Comparison of ENCODE assay signal across 8 mouse cellular contexts in the genomic region with DNA sequence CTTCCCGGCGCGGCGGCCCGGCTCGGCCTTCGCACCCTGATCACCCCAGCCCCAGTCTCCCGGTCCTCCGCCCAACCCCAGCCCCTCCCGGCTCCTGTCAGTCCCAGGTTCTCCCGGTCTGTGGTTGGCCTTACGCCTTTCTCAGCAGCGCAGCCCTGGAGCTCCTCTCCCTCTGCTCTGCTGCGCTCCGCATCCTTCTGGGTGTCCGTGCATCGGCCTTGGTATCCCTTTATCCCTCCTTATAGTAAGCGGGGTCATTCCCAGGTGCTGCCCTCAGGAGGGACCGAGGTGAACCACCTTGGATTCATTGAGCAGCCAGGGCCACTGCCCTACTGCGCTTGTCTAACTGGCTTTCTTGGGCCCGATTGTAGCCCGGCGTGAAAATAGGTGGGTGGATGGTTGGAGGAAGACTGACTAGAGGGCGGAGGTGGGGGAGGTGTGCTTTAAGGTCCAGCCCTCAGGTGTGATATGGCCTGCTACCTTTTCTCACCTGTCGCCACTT. TPM values are rescaled to one million over a fixed set of nuclear protein-coding genes. Genes with fewer than 3 reads are reported as not detected.
DNase-seq lines count a peak whose midpoint lies in the region; ATAC-seq and TF ChIP-seq lines count a peak whose summit lies in the region.

No protein-coding gene starts in this region.

- H3K36me3 ChIP-seq in hindbrain, embryonic 13.5 days: peaks cover 19% of the 10 kb centered on the region
- H3K36me3 ChIP-seq in macrophage (ENCODE audit: inconsistent target): 0 out of 2 replicates have a peak, but pooled peaks cover 10% of the 10 kb centered on the region

- peak overlapping the region; percentile 93 for H3K4me3 ChIP-seq in gastrocnemius, adult 2 months
- peak overlapping the region; percentile 94 for H3K4me3 ChIP-seq in hindbrain, embryonic 13.5 days
- peak overlapping the region; percentile 94 for H3K4me3 ChIP-seq in macrophage (ENCODE audit: inconsistent target)

- peaks cover 84% of the 10 kb centered on the region for H3K79me2 ChIP-seq in macrophage (ENCODE audit: inconsistent target)

- H3K4me2 ChIP-seq in hindbrain, embryonic 13.5 days: peak overlapping the region; percentile 98

- H3K27ac ChIP-seq in gastrocnemius, adult 2 months: peak overlapping the region; percentile 98
- H3K27ac ChIP-seq in hindbrain, embryonic 13.5 days: peak overlapping the region; percentile 94
- peak overlapping the region; percentile 61 for H3K27ac ChIP-seq in macrophage

- TF ChIP-seq CTCF in gastrocnemius, adult 2 months (IDR thresholded peaks at IDR 0.05): no peak

- peak; percentile 47 for ATAC-seq in hindbrain, embryonic 13.5 days (ENCODE audit: low FRiP score)

- WGBS in hindbrain, embryonic 13.5 days: under 1% methylated on average over 25 of the region's 25 CpGs
- under 1% methylated on average over 25 of the region's 25 CpGs for WGBS in macrophage (ENCODE audit: missing documents)

- H3K27me3 ChIP-seq in hindbrain, embryonic 13.5 days: no peaks in the 10 kb centered on the region

- H3K9ac ChIP-seq in hindbrain, embryonic 13.5 days: peak overlapping the region; percentile 97

- no peak for DNase-seq in gastrocnemius, adult 2 months
- no peak for DNase-seq in gastrocnemius, adult 18-20 months (ENCODE audit: low spot score)
- DNase-seq in thymus, postnatal 14 days: peak; percentile 49
- DNase-seq in thymus, postnatal 36 days: no peak
- DNase-seq in yolk sac, embryonic 10.5 days (ENCODE audit: low spot score): no peak
- no peak for DNase-seq in retina, postnatal 1 day

- intact Hi-C loops in gastrocnemius, adult 2 months (cut with DNase I): loop anchor here (10.0 kb wide), 1 partner anchor 364 kb away; a partner anchor contains a TSS

- peaks cover 61% of the 10 kb centered on the region for H3K4me1 ChIP-seq in hindbrain, embryonic 13.5 days (replicated peaks)

- H3K9me3 ChIP-seq in hindbrain, embryonic 13.5 days: no peaks in the 10 kb centered on the region

RNA-seq across cellular contexts. Expression of a gene that starts 3.0 kb away (rescaled TPM):
- 100 to 1,000 TPM; 264 to 300 TPM for total RNA-seq in gastrocnemius, adult 2 months (2021)
- total RNA-seq in gastrocnemius, adult 18-20 months (2021): 100 to 1,000 TPM; 291 to 301 TPM
- 721 and 760 TPM in 2 replicates for polyA plus RNA-seq in hindbrain, embryonic 13.5 days (2015; fragmentation: Nextera tagmentation; extraction: Ambion mirVana)
- 100 to 1,000 TPM in 1 of 26 experiments, 10 to 100 TPM in 24, 1 to 10 TPM in 1; 9.5 to 133 (median 24.8) TPM for total RNA-seq in macrophage (2018; cell fraction: chromatin; rRNA removed)
- 100 to 1,000 TPM; 259 to 879 (median 445) TPM for total RNA-seq in macrophage (2018; cell fraction: cytosol; rRNA removed)
- 10 to 100 TPM; 37.5 to 94.1 (median 55.2) TPM for total RNA-seq in macrophage (2018; cell fraction: nucleus; rRNA removed)
- polyA plus RNA-seq in macrophage (2018): 501 to 933 TPM (median 626 TPM) in 3 replicates

RNA-seq across cellular contexts. Expression of a gene that starts 3.3 kb away (rescaled TPM):
- total RNA-seq in gastrocnemius, adult 2 months (2021): 100 to 1,000 TPM; 109 to 118 TPM
- total RNA-seq in gastrocnemius, adult 18-20 months (2021): 100 to 1,000 TPM; 112 to 141 TPM
- 135 TPM in 2 replicates for polyA plus RNA-seq in hindbrain, embryonic 13.5 days (2015; fragmentation: Nextera tagmentation; extraction: Ambion mirVana)
- 10 to 100 TPM in 25 of 26 experiments, 1 to 10 TPM in 1; 7.9 to 56.6 (median 26.2) TPM for total RNA-seq in macrophage (2018; cell fraction: chromatin; rRNA removed)
- 10 to 100 TPM; 24.7 to 62.3 (median 48.6) TPM for total RNA-seq in macrophage (2018; cell fraction: cytosol; rRNA removed)
- 10 to 100 TPM in 25 of 26 experiments, 1 to 10 TPM in 1; 9.9 to 50.9 (median 30.1) TPM for total RNA-seq in macrophage (2018; cell fraction: nucleus; rRNA removed)
- 48.9 to 69.3 TPM (median 53.8 TPM) in 3 replicates for polyA plus RNA-seq in macrophage (2018)

RNA-seq across cellular contexts. Expression of a gene that starts 11.1 kb away (rescaled TPM):
- total RNA-seq in gastrocnemius, adult 2 months (2021): under 1 TPM in 1 of 2 experiments, not detected in 1; 0.08 TPM
- under 1 TPM; 0.09 to 0.14 TPM for total RNA-seq in gastrocnemius, adult 18-20 months (2021)
- 1.8 and 1.9 TPM in 2 replicates for polyA plus RNA-seq in hindbrain, embryonic 13.5 days (2015; fragmentation: Nextera tagmentation; extraction: Ambion mirVana)
- total RNA-seq in macrophage (2018; cell fraction: chromatin; rRNA removed): 1 to 10 TPM in 21 of 26 experiments, under 1 TPM in 5; 0.50 to 6.7 (median 1.6) TPM
- 1 to 10 TPM in 3 of 26 experiments, under 1 TPM in 23; 0.14 to 1.4 (median 0.40) TPM for total RNA-seq in macrophage (2018; cell fraction: cytosol; rRNA removed)
- total RNA-seq in macrophage (2018; cell fraction: nucleus; rRNA removed): 1 to 10 TPM in 24 of 26 experiments, under 1 TPM in 2; 0.41 to 8.3 (median 2.4) TPM
- polyA plus RNA-seq in macrophage (2018): 0.09 to 1.3 TPM (median 0.66 TPM) in 3 replicates

RNA-seq across cellular contexts. Expression of a gene that starts 56.9 kb away (rescaled TPM):
- total RNA-seq in gastrocnemius, adult 2 months (2021): 10 to 100 TPM; 12.9 to 13.9 TPM
- total RNA-seq in gastrocnemius, adult 18-20 months (2021): 10 to 100 TPM in 1 of 2 experiments, 1 to 10 TPM in 1; 9.1 to 13.7 TPM
- 35.4 and 35.5 TPM in 2 replicates for polyA plus RNA-seq in hindbrain, embryonic 13.5 days (2015; fragmentation: Nextera tagmentation; extraction: Ambion mirVana)
- total RNA-seq in macrophage (2018; cell fraction: chromatin; rRNA removed): 100 to 1,000 TPM in 3 of 26 experiments, 10 to 100 TPM in 23; 20.8 to 113 (median 74.0) TPM
- 10 to 100 TPM in 19 of 26 experiments, 1 to 10 TPM in 7; 5.5 to 16.9 (median 13.1) TPM for total RNA-seq in macrophage (2018; cell fraction: cytosol; rRNA removed)
- 10 to 100 TPM in 24 of 26 experiments, 1 to 10 TPM in 2; 8.0 to 67.9 (median 34.1) TPM for total RNA-seq in macrophage (2018; cell fraction: nucleus; rRNA removed)
- 11.7 to 16.1 TPM (median 12.3 TPM) in 3 replicates for polyA plus RNA-seq in macrophage (2018)
